Mouse (Mus musculus) thymus, adult 2 months (tissue): ENCODE data around the gene Ski. TPM values are rescaled to one million over a fixed set of nuclear protein-coding genes. Genes with fewer than 3 reads are reported as not detected.
A peak's percentile ranks its signal among the peaks of the same experiment; 100 is the strongest.

Experiments
- DNase-seq: peaks from one replicate; pipeline ENCODE4 v3.0.0; 2021
- H3K27ac ChIP-seq: fragments of 200-500 bp; 2 replicates; pipeline ENCODE4 v1.5.1; 2012; ENCODE audit warnings: low read length, control low read depth; ENCODE audit not compliant: control insufficient read depth, insufficient read depth
- H3K27me3 ChIP-seq: fragments of 200-500 bp; 2 replicates; pipeline ENCODE4 v1.6.1; 2012; ENCODE audit warnings: mild to moderate bottlenecking, low read length, moderate library complexity, mixed read lengths; ENCODE audit not compliant: control insufficient read depth, insufficient read depth
- H3K36me3 ChIP-seq: fragments of 200-500 bp; 2 replicates; pipeline ENCODE4 v1.6.1; 2012; ENCODE audit warnings: mild to moderate bottlenecking, low read length, moderate library complexity; ENCODE audit not compliant: control insufficient read depth, insufficient read depth
- H3K4me1 ChIP-seq: fragments of 200-500 bp; replicated peaks from 2 replicates; pipeline ENCODE4 v1.6.1; 2012; ENCODE audit warnings: low read length; ENCODE audit not compliant: control insufficient read depth, insufficient read depth
- H3K4me3 ChIP-seq: fragments of 200-500 bp; 2 replicates; pipeline ENCODE4 v1.5.1; 2012; ENCODE audit warnings: mild to moderate bottlenecking, low read length, control low read depth, moderate library complexity; ENCODE audit not compliant: control insufficient read depth, insufficient read depth
- CTCF ChIP-seq: fragments of 200-500 bp; IDR thresholded peaks from 2 replicates; pipeline ENCODE4 v1.5.1; 2012; ENCODE audit warnings: mild to moderate bottlenecking, control low read depth, low read length, moderate library complexity, borderline replicate concordance; ENCODE audit not compliant: control insufficient read depth, poor library complexity, insufficient read depth; ENCODE audit errors: extremely low read depth
- POLR2A ChIP-seq: fragments of 200-500 bp; IDR thresholded peaks from 2 replicates; pipeline ENCODE4 v1.6.1; 2012; ENCODE audit warnings: mild to moderate bottlenecking, low read length, control low read depth, moderate library complexity; ENCODE audit not compliant: control insufficient read depth, poor library complexity, insufficient read depth; ENCODE audit errors: extremely low read depth
- WGBS: fragments of 180-500 bp; shearing (Covaris S2); methylation state at CpG from one replicate; pipeline ENCODE4 v1.1.7; 2018; 5-methylcytosine and 5-hydroxymethylcytosine counted together
- polyA plus RNA-seq: library from polyadenylated mRNA; depleted of rRNA; stranded (reverse); fragments of >200 nt; gene quantifications from 2 replicates; pipeline ENCODE4 v1.2.3, GENCODE M21; 2012

Ski gene
- polyA plus RNA-seq, 1 experiment: 70.5 TPM

- H3K4me3 ChIP-seq: no peak overlapping the region
- 11% methylated on average over 18 of the region's 18 CpGs for WGBS
- DNase-seq: peak; percentile 49
- H3K4me1 ChIP-seq: peaks cover 29% of the 10 kb centered on the region
- H3K27me3 ChIP-seq: no peaks in the 10 kb centered on the region
- 0 out of 2 replicates have a peak, but pooled peaks have one; percentile 19 for TF ChIP-seq POLR2A
- no peak for TF ChIP-seq CTCF
- no peaks in the 10 kb centered on the region for H3K36me3 ChIP-seq
- H3K27ac ChIP-seq: peak overlapping the region; percentile 40; the same call in 1 of the 2 replicates
These were observed 13.1 kb upstream of the Ski start for GRCm38 (mm10) chr4:155235311-155236119.

- Histone ChIP-seq H3K4me1 (peaks cover 29% of the 10 kb centered on the region), H3K27ac (peak overlapping the region; percentile 40; the same call in 1 of the 2 replicates), H3K4me3 (no peak overlapping the region), H3K36me3 (no peaks in the 10 kb centered on the region), H3K27me3 (no peaks in the 10 kb centered on the region)
- WGBS: 36% methylated on average over 8 of the region's 8 CpGs
- no peak for TF ChIP-seq POLR2A
- TF ChIP-seq CTCF: no peak
- no peak for DNase-seq
These were observed 12.2 kb upstream of the Ski start for GRCm38 (mm10) chr4:155234371-155235310.

GRCm38 (mm10) chr4:155233878-155234277 lies 11.5 kb upstream of the Ski start:
- DNase-seq: no peak
- 42% methylated on average over 10 of the region's 10 CpGs for WGBS
- peaks cover 29% of the 10 kb centered on the region for H3K4me1 ChIP-seq

DNA sequence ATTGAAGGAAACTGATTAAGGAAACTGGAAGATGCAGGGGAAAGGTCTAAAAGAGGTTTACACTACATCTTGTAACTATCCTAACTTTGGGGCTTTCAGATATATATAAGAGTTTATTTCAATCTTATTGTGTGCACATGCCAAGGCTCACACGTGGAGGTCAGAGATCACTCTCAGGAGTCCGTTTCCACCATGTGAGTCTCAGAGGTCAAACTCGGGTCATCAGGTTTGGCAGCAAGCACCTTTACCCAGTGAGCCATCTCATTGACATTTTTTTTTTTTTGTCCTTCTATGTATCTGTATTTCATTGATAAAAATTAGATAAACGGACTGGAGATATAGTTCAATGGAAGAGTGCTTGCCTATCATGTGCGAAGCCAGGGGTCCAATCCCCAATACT lies 6.1 kb upstream of the Ski start:
- WGBS: 93% methylated on average over 5 of the region's 5 CpGs
- no peak for DNase-seq
- Histone ChIP-seq H3K36me3 (no peaks in the 10 kb centered on the region), H3K27ac (no peak overlapping the region), H3K27me3 (no peaks in the 10 kb centered on the region), H3K4me3 (no peak overlapping the region), H3K4me1 (peaks cover 3% of the 10 kb centered on the region)
- TF ChIP-seq POLR2A (no peak), CTCF (no peak)

More at GRCm38 (mm10) chr4:155233878-155234277, 11.5 kb upstream of the Ski start:
- TF ChIP-seq CTCF (no peak), POLR2A (no peak)
- no peaks in the 10 kb centered on the region for H3K36me3 ChIP-seq
- no peak overlapping the region for H3K27ac ChIP-seq
- H3K27me3 ChIP-seq: no peaks in the 10 kb centered on the region
- no peak overlapping the region for H3K4me3 ChIP-seq

- H3K27ac ChIP-seq: no peak overlapping the region
- H3K4me1 ChIP-seq: peaks cover 4% of the 10 kb centered on the region
- no peaks in the 10 kb centered on the region for H3K27me3 ChIP-seq
- DNase-seq: no peak
- H3K4me3 ChIP-seq: no peak overlapping the region
- TF ChIP-seq POLR2A (no peak), CTCF (no peak)
- H3K36me3 ChIP-seq: no peaks in the 10 kb centered on the region
- 91% methylated on average over 4 of the region's 4 CpGs for WGBS
These were observed 5.6 kb upstream of the Ski start for GRCm38 (mm10) chr4:155227986-155228385.

DNA sequence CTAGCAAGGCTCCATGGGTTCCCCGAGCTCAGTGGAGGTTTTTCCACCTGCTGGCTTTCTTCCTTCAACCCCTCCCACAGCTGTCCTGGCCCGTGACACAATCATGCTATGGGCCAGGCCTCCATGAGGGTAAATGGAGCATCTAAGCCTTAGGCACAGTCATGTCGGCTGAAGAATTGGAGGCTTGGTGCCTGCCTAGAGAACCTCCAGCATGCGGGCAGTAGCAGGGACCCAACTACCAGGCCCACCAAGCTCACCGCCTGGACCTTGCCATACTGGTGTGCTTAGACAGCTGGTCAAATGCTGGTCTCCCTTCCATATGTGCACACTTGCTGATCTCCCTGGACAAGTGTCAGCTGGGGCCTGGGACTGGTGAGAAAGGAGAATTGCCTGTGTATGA lies 3.5 kb upstream of the Ski start:
- WGBS: 93% methylated on average over 5 of the region's 5 CpGs
- Histone ChIP-seq H3K36me3 (no peaks in the 10 kb centered on the region), H3K4me1 (peaks cover 11% of the 10 kb centered on the region), H3K27ac (no peak overlapping the region), H3K4me3 (no peak overlapping the region), H3K27me3 (no peaks in the 10 kb centered on the region)
- no peak for DNase-seq
- TF ChIP-seq POLR2A (no peak), CTCF (no peak)
